Mouse (Mus musculus) heart, embryonic 15.5 days (tissue): ENCODE data around the gene Capn2. TPM values are rescaled to one million over a fixed set of nuclear protein-coding genes. Genes with fewer than 3 reads are reported as not detected.

ENCODE experiments used
- ATAC-seq: fragments of 200-750 bp; cut with Nextera tagmentation; replicated peaks from 2 replicates; pipeline ENCODE4 v1.8.0; 2017; ENCODE audit warnings: low read depth, moderate TSS enrichment; ENCODE audit not compliant: insufficient number of reproducible peaks, insufficient read depth, low FRiP score
- H3K27ac ChIP-seq: fragments of 300-500 bp; sonication (generic); 2 replicates; pipeline ENCODE4 v1.5.1; 2015; ENCODE audit warnings: mild to moderate bottlenecking, inconsistent platforms
- H3K27me3 ChIP-seq: fragments of 300-500 bp; sonication (generic); 2 replicates; pipeline ENCODE4 v1.6.1; 2015; ENCODE audit warnings: inconsistent platforms
- H3K36me3 ChIP-seq: fragments of 300-500 bp; sonication (generic); 2 replicates; pipeline ENCODE4 v1.6.1; 2015; ENCODE audit warnings: mild to moderate bottlenecking, inconsistent platforms
- H3K4me1 ChIP-seq: fragments of 300-500 bp; sonication (generic); replicated peaks from 2 replicates; pipeline ENCODE4 v1.6.1; 2015; ENCODE audit warnings: inconsistent platforms
- H3K4me2 ChIP-seq: fragments of 300-500 bp; sonication (generic); 2 replicates; pipeline ENCODE4 v1.6.1; 2015; ENCODE audit warnings: inconsistent platforms, mild to moderate bottlenecking, moderate library complexity
- H3K4me3 ChIP-seq: fragments of 300-500 bp; sonication (generic); 2 replicates; pipeline ENCODE4 v1.5.1; 2015; ENCODE audit warnings: mild to moderate bottlenecking, inconsistent platforms
- H3K9ac ChIP-seq: fragments of 300-500 bp; sonication (generic); 2 replicates; pipeline ENCODE4 v1.6.1; 2015; ENCODE audit warnings: mild to moderate bottlenecking, inconsistent platforms
- H3K9me3 ChIP-seq: fragments of 300-500 bp; sonication (generic); replicated peaks from 2 replicates; pipeline ENCODE4 v1.6.1; 2016; ENCODE audit warnings: inconsistent platforms
- WGBS: fragments of 180-500 bp; shearing (Covaris S2); methylation state at CpG from one replicate; pipeline ENCODE4 v1.1.7; 2015; ENCODE audit warnings: mixed read lengths; 5-methylcytosine and 5-hydroxymethylcytosine counted together
- polyA plus RNA-seq: library from polyadenylated mRNA; unstranded; fragments of >200 nt; fragmentation: Nextera tagmentation; extraction: Ambion mirVana; gene quantifications from 2 replicates; pipeline ENCODE4 v1.2.1, GENCODE M21; 2015

Gene Capn2
- polyA plus RNA-seq, 1 experiment from 2014 or later = 84.9 TPM

DNA sequence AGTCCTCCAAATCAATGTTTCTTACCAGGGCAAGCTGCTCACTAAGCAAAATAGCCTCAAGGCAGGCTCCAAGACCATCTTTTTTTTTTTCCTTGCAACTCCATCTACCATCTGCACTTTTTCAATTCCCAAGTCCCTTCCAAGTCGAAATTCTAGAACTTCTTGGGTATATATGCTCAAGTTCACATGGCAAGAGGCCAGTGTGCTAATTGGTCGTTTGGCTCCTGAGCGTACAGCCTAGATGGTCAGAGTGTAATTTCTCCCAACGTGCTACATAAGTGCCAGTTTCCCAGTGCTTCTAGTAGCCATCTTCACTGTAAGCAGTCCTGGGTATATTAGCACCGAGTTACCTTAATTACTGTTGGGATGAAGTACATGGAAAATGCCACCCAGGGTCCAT, 5.6 kb upstream of the Capn2 start:
- H3K9me3 ChIP-seq = no peaks in the 10 kb centered on the region
- H3K4me3 ChIP-seq = no peak overlapping the region
- H3K4me2 ChIP-seq = no peak overlapping the region
- H3K27me3 ChIP-seq = no peaks in the 10 kb centered on the region
- H3K9ac ChIP-seq = no peak overlapping the region
- 75% methylated on average over 5 of the region's 5 CpGs for WGBS
- H3K36me3 ChIP-seq = no peaks in the 10 kb centered on the region
- H3K27ac ChIP-seq = no peak overlapping the region
- peaks cover 41% of the 10 kb centered on the region for H3K4me1 ChIP-seq
- no peak for ATAC-seq

GRCm38 (mm10) chr1:182520938-182521500, 3.6 kb upstream of the Capn2 start:
- WGBS = 55% methylated on average over 8 of the region's 8 CpGs
- ATAC-seq = no peak
- Histone ChIP-seq H3K4me1 (peaks cover 39% of the 10 kb centered on the region), H3K4me3 (no peak overlapping the region), H3K9me3 (no peaks in the 10 kb centered on the region), H3K4me2 (no peak overlapping the region), H3K9ac (0 out of 2 replicates have a peak overlapping the region, but pooled peaks have one; percentile 5), H3K27me3 (no peaks in the 10 kb centered on the region), H3K27ac (peak overlapping the region; percentile 83), H3K36me3 (no peaks in the 10 kb centered on the region)

GRCm38 (mm10) chr1:182520091-182520937, 2.9 kb upstream of the Capn2 start:
- H3K9ac ChIP-seq = 0 out of 2 replicates have a peak overlapping the region, but pooled peaks have one; percentile 5
- no peaks in the 10 kb centered on the region for H3K36me3 ChIP-seq
- H3K27me3 ChIP-seq = no peaks in the 10 kb centered on the region
- H3K27ac ChIP-seq = peak overlapping the region; percentile 83
- H3K4me3 ChIP-seq = peak overlapping the region; percentile 6; the same call in 1 of the 2 replicates
- peak overlapping the region; percentile 46 for H3K4me2 ChIP-seq
- peak; percentile 61 for ATAC-seq
- WGBS = 16% methylated on average over 14 of the region's 14 CpGs
- peaks cover 46% of the 10 kb centered on the region for H3K4me1 ChIP-seq
- no peaks in the 10 kb centered on the region for H3K9me3 ChIP-seq

DNA sequence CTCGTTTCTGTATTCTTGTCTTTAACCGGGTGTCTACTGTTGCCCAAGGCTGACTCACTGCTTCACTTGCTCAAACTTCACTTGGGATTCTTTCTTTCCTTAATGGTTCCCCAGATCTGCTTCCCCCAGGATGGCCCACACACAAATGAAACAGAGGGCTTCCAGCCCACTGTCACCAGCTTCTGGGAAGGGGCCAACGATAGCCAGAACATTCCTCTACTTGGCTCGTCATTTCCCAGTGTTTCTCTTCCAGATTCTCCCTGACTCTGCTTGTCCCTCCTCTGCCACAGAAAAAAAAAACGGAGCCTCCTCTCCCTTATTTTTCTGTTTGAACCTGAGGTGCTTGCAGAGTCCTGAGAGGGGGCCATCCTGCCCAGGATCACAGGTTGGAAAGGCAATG, 1.9 kb upstream of the Capn2 start:
- peak overlapping the region; percentile 83 for H3K27ac ChIP-seq
- H3K4me2 ChIP-seq = peak overlapping the region; percentile 46
- no peaks in the 10 kb centered on the region for H3K9me3 ChIP-seq
- no peaks in the 10 kb centered on the region for H3K36me3 ChIP-seq
- peaks cover 49% of the 10 kb centered on the region for H3K4me1 ChIP-seq
- no peak overlapping the region for H3K9ac ChIP-seq
- ATAC-seq = no peak
- H3K27me3 ChIP-seq = no peaks in the 10 kb centered on the region
- 49% methylated on average over 5 of the region's 5 CpGs for WGBS
- H3K4me3 ChIP-seq = no peak overlapping the region

DNA sequence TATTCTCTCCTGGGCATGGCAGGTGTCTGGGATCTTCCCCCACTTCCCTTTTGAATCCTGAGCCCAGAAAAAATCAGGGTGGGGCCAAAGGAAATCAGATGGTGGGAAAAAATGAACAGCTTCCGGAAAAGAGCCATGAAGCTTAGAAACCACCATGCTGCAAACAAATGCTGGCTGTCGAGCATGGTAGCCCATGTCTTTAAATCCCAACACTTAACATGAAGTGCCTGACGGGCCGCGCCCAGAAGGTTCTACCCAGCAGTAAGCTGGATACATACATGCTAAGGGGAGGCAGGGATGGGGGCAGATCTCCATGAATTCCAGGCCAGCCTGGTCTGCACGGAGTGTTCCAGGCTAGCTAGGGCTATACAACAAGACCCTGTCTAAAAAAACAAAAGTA, 1.4 kb upstream of the Capn2 start:
- no peak overlapping the region for H3K4me3 ChIP-seq
- ATAC-seq = no peak
- WGBS = 77% methylated on average over 6 of the region's 6 CpGs
- H3K27ac ChIP-seq = peak overlapping the region; percentile 83
- no peaks in the 10 kb centered on the region for H3K27me3 ChIP-seq
- no peak overlapping the region for H3K4me2 ChIP-seq
- H3K36me3 ChIP-seq = no peaks in the 10 kb centered on the region
- H3K9ac ChIP-seq = no peak overlapping the region
- H3K9me3 ChIP-seq = no peaks in the 10 kb centered on the region
- H3K4me1 ChIP-seq = peaks cover 51% of the 10 kb centered on the region

GRCm38 (mm10) chr1:182518143-182518680, 804 bp upstream of the Capn2 start:
- no peak for ATAC-seq
- Histone ChIP-seq H3K9me3 (no peaks in the 10 kb centered on the region), H3K27me3 (no peaks in the 10 kb centered on the region), H3K9ac (no peak overlapping the region), H3K4me3 (no peak overlapping the region; the same call in 1 of the 2 replicates), H3K4me2 (peak overlapping the region; percentile 85; the same call in 1 of the 2 replicates), H3K27ac (no peak overlapping the region; the same call in 1 of the 2 replicates), H3K4me1 (peaks cover 56% of the 10 kb centered on the region), H3K36me3 (no peaks in the 10 kb centered on the region)
- 75% methylated on average over 10 of the region's 10 CpGs for WGBS

DNA sequence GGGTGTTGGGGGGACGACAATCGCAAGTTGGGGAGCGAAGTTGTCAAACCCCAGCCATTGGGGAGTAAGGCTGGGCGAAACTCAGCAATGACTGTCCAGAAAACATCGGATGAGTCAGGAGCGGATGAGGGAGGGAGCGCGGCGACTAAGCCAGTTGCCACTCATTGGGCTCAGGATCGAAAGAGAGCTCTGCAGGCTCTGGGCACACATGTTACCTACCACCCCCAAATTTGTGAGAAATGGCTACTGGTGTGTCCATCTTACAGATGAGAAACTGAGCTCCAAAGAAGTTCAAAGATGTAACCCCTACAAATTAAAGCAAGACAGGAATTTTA, 236 bp upstream of the Capn2 start:
- WGBS = 2% methylated on average over 10 of the region's 10 CpGs
- Histone ChIP-seq H3K9ac (peak overlapping the region; percentile 94), H3K9me3 (no peaks in the 10 kb centered on the region), H3K4me1 (peaks cover 62% of the 10 kb centered on the region), H3K36me3 (no peaks in the 10 kb centered on the region), H3K27me3 (no peaks in the 10 kb centered on the region), H3K4me3 (peak overlapping the region; percentile 85), H3K27ac (peak overlapping the region; percentile 88), H3K4me2 (peak overlapping the region; percentile 85)
- ATAC-seq = no peak

DNA sequence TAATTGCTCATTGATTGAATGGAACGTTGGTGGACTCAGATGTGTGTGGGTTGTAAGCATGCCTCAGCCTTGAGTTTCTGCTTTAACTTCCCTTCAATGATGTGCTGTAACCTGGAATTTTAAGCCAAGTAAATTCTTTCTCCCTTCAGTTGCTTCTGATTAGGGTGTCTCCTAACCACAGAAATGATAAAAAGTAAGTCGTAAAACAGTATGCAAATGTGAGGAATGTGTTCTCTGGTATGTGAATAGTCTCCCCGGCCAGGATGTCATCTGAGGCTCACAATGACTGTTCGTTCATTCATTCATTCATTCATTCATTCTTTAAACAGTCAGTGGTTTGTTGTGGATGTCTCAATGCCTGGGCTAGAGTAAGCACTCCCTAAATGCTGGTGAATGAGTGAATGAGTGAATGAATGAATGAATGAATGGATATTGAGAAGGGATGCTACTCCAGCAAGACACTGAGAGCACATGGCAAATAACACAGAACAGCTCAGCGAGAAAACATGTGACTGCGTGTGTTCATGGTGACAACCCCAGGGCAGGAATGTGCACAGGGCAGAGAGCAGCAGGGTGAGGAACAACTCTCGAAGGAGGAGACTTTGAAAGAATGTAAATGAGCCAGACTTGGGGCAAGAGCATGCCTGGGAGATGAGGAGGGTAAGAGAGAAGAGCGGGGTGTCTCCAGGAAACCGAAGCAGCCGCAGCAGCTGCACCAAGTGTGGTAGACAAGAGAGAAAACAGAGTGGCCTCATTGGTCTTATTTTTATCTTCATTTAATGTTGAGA, 2.4 kb downstream of the Capn2 start:
- H3K4me2 ChIP-seq = peak overlapping the region; percentile 85; the same call in 1 of the 2 replicates
- H3K4me1 ChIP-seq = peaks cover 62% of the 10 kb centered on the region

GRCm38 (mm10) chr1:182513714-182514113, 3.7 kb downstream of the Capn2 start:
- Histone ChIP-seq H3K4me2 (no peak overlapping the region), H3K27me3 (no peaks in the 10 kb centered on the region), H3K9me3 (no peaks in the 10 kb centered on the region), H3K4me1 (peaks cover 62% of the 10 kb centered on the region), H3K27ac (no peak overlapping the region), H3K4me3 (no peak overlapping the region), H3K9ac (no peak overlapping the region), H3K36me3 (peaks cover 19% of the 10 kb centered on the region; the same call in 1 of the 2 replicates)
- no peak for ATAC-seq
- 79% methylated on average over 5 of the region's 5 CpGs for WGBS

More for the DNA sequence above, 2.4 kb downstream of the Capn2 start:
- Histone ChIP-seq H3K27me3 (no peaks in the 10 kb centered on the region), H3K36me3 (peaks cover 19% of the 10 kb centered on the region; the same call in 1 of the 2 replicates), H3K9ac (no peak overlapping the region), H3K4me3 (no peak overlapping the region), H3K27ac (no peak overlapping the region), H3K9me3 (no peaks in the 10 kb centered on the region)
- no peak for ATAC-seq
- 82% methylated on average over 10 of the region's 10 CpGs for WGBS

GRCm38 (mm10) chr1:182512901-182513410, 4.5 kb downstream of the Capn2 start:
- no peak for ATAC-seq
- H3K27ac ChIP-seq = no peak overlapping the region
- no peaks in the 10 kb centered on the region for H3K27me3 ChIP-seq
- no peak overlapping the region for H3K4me2 ChIP-seq
- peaks cover 19% of the 10 kb centered on the region; the same call in 1 of the 2 replicates for H3K36me3 ChIP-seq
- peaks cover 57% of the 10 kb centered on the region for H3K4me1 ChIP-seq
- H3K9me3 ChIP-seq = no peaks in the 10 kb centered on the region
- H3K9ac ChIP-seq = no peak overlapping the region
- no peak overlapping the region for H3K4me3 ChIP-seq
- 79% methylated on average over 5 of the region's 5 CpGs for WGBS

DNA sequence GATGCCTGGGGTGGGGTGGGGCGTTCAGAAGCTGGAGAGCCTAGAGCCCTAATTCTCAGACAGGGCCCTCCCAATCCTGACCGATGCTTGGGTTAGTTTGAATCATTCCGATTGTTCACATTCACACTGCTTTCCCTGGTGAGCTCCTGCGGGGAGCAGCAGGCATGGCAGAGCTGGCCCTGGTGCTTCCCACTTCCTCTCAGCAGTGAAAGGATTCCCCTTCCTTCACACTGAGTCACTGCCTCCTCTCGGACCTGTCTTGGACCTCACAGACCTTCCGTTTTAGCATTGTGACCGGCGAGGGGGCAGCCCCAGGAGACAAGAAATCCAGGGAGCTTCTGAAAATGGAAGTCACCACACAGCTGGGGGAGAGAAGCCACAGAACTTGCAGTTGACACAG, 5.6 kb downstream of the Capn2 start:
- no peak overlapping the region for H3K9ac ChIP-seq
- peaks cover 19% of the 10 kb centered on the region; the same call in 1 of the 2 replicates for H3K36me3 ChIP-seq
- no peak overlapping the region for H3K4me3 ChIP-seq
- H3K4me1 ChIP-seq = peaks cover 54% of the 10 kb centered on the region
- no peak overlapping the region for H3K27ac ChIP-seq
- 61% methylated on average over 8 of the region's 8 CpGs for WGBS
- ATAC-seq = no peak
- H3K27me3 ChIP-seq = no peaks in the 10 kb centered on the region
- H3K9me3 ChIP-seq = no peaks in the 10 kb centered on the region
- no peak overlapping the region for H3K4me2 ChIP-seq
